Mouse (Mus musculus) skeletal muscle tissue, adult 2 months (tissue): ENCODE measurements at regions not wholly inside any gene's neighbourhood (a gene's known extent, or its start where the extent isn't known, plus 50 kb on each side); places are given as distances from the start of the nearest gene placed in this dataset.
"Not testable (repeated sequence)": the region's sequence is repeated elsewhere in the genome, so short reads cannot be mapped to it uniquely, and the experiment has no call there.

Source experiments
- DNase-seq: peaks from one replicate; pipeline ENCODE4 v3.0.0-alpha.2; 2012; ENCODE audit warnings: low read depth, low spot score

DNA sequence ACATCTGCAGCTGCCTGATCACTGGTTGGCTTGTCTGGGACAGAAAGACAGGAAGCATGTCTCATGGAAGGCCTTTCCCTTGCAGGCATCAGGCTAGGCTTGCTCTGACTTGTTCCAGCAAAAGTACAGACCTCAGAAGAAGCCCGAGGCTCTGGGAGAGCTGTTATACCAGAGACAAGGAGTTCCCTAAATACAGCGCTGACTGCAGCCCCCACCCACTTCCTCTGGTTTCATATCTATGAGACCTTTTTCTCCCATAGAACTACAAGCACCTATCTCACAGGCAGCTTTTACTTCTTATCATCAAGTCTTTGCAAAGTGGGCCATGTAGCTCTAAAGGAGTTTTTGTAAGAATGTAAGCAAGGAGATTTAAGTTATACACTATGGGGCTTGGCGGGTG, 312.2 kb upstream of the Vmn1r3 start:
- not testable (repeated sequence) for DNase-seq

DNA sequence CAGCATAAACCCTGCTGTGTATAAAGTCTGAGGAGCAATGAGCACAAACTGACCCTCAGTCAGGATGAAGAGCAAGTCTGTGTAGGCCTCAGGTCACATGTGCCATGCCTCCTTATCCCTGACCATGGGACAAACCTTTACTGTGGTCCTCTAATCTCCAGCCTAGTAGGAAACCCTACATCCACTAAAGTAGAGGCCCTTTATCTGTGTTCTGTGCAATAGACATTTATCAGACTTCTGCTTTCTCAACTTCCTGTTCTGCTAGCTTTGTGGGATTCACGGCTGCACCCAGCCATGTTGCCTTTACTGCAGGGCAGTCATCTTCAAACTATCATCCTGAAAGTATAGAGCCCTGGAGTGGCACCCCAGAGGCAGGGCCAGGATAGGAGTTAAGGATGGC, 310.8 kb upstream of the Vmn1r3 start:
- not testable (repeated sequence) for DNase-seq

DNA sequence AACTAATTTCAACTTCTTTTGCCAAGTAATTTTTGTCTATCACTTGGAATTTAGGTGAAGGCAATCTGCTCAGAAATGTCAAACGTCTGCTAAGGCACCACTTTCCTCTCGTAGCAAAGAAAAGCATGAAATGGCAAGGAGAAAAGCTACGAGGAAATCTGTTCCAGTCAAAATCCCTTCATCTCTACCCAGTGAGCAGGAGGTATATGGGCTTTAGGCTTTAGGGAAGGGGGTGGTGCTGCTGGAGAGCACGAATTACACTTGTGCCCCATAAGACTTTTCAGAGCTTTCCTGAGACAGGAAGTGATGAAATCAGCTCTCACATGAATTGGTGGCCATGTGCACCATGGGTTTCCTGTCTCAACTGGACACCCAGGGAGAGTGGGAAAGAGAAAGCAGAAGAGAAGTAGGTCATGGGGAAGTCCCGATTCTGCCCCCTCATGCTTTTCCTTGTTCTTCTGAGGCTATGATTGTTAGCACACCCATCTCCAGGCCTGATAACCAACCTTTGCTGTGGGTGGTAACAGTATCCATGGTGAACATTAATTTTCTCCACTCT, 309.0 kb upstream of the Vmn1r3 start:
- DNase-seq, result not testable (repeated sequence)

GRCm38 (mm10) chr4:3490901-3491300, 305.7 kb upstream of the Vmn1r3 start:
- not testable (repeated sequence) for DNase-seq

- DNase-seq, result no peak
Observed at GRCm38 (mm10) chr4:3482092-3482491, 296.9 kb upstream of the Vmn1r3 start.

- no peak for DNase-seq
Observed at GRCm38 (mm10) chr4:3456773-3457172, 271.6 kb upstream of the Vmn1r3 start.

DNA sequence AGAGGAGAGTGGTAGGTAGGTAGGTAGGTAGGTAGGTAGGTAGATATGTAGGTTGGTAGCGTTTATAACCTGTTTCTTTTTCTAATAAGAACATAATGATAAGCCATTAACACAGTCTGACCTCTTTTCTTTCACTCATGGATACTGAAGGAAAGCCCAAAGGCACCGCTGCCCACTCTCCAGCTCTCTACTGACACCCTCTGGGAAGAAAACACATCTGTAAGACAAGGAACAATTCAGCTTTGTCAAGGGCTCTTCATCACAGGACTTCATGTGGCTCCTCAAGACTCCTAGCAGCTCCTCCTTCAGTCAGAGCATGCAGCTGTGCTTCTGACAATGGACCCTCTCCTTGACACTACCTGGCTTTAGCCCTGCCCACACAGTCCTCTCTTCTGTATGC, 252.2 kb upstream of the Vmn1r3 start:
- not testable (repeated sequence) for DNase-seq

DNA sequence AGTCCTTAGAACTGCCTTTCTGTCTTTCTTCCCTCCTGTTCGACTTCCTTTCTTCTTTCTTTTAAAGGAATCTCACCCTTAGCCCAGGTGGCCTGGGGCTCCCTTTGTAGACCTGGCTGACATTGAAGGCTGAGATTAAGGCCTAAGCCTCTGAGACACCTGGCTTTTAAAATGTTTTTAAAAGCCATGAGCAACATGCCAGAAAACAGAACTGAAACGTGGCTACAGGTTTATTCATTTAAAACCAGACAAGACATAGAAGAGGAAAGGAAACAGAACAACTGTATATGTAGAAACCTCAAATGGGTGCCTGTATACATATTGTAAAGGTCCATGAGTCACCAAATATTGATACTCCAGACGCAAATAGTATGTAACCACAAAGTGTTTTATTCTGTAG, 242.8 kb upstream of the Vmn1r3 start:
- DNase-seq, result no peak

DNA sequence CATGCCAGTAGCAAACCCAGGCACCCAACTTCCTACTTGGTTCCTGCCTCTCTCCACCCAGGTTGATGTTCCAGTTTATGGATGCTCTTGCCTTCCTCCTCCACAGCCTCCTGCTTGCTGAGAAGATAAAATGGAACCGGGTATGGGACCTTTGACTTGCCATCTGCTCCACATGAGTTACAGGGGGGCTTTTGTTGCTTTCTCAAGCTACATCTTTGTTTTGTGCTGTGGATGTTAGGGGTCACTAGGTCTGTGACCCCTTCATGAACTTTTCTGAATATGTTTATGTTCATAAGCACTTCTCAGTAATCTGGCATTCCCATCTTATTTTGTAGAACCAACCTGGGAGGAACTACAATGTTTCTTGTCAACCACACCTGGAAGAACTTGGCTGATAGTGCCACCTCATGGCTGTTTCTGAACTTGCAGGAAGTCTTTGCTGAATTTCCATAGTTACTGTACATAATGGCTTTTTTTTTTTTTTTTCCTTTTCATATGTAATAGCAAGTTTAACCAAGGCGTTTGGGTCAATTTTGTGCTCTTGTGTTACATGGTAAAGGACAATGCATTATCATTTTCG, 234.9 kb upstream of the Vmn1r3 start:
- peak; percentile 1 for DNase-seq

- DNase-seq, result no peak
Observed at GRCm38 (mm10) chr4:3416670-3417069, 231.5 kb upstream of the Vmn1r3 start.

- not testable (repeated sequence) for DNase-seq
Observed at GRCm38 (mm10) chr4:3414442-3415022, 229.4 kb upstream of the Vmn1r3 start.

GRCm38 (mm10) chr4:3413493-3414441, 228.6 kb upstream of the Vmn1r3 start:
- no peak for DNase-seq

DNA sequence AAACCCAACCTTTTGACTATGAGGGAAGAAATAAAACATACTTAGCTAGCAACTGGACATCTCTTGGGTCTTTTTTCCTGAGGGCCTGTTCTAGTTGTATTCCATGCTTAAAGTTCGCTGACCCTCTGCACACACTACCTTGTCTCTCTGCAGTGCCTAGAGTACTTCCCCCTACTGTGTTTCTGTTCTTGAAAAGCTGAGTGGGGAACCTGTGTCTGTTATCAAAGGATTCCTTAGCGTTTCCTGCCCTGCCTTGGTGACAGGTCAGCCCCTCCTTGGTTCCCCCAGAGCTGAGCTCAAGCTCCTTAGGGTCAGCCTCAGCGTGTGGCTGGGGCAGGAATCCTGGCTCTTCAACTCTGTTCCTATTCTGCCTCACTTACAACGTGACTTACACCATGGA, 227.2 kb upstream of the Vmn1r3 start:
- DNase-seq, result not testable (repeated sequence)

DNA sequence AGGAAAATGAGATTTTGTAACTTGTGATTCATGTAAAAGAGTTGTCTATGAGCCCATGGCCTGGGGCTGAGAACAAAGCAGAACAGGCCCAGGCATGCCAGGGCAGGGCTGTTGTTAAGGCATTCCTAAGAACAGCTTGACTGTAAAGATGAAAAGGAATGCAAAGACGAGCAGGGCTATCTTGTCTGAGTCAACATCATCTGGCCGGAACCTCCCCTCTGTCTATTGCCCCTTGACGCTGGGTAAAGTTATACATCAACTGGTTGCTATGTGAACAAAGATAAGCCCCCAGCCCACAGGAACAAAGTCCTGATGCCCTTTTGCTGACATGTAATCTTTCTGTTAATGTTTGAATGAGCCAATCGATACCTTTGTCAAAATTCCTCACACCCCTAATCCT, 217.7 kb upstream of the Vmn1r3 start:
- not testable (repeated sequence) for DNase-seq

DNA sequence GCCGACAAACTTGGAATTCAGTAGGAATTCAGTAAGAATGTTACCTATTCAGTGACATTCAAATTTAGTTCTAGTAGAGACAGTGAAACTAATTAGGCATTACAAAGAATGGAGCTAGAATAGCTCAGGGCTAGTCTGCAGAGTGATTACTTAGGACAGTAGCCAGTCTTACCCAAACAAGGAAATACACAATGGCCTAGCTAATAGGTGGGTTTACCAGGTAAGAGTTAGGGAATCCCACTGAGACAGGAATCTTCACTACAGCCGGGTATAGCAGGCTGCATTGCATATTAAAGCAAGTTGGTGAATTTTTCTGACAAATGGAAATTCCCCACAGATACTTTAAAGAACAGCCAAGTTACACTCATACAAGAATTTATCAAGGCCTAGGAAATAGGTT, 216.6 kb upstream of the Vmn1r3 start:
- not testable (repeated sequence) for DNase-seq

DNA sequence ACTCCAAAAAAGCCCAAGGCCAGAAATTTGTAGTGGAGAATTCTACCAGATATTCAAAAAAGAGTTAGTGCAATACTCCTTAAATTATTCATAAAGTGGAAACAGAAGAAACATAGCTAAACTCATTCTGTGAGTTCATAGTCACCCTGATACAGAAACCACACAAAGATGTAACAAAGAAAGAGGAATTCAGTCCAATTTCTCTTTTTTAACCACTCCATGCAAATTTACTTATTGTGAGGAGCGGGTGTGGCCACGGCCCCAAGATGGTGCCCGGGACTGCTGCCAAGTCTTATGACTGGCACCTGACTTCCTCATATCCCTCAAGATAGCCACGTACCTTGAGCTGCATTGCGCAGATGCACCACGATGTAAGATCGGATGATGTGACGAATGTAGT, 206.4 kb upstream of the Vmn1r3 start:
- DNase-seq, result not testable (repeated sequence)

DNA sequence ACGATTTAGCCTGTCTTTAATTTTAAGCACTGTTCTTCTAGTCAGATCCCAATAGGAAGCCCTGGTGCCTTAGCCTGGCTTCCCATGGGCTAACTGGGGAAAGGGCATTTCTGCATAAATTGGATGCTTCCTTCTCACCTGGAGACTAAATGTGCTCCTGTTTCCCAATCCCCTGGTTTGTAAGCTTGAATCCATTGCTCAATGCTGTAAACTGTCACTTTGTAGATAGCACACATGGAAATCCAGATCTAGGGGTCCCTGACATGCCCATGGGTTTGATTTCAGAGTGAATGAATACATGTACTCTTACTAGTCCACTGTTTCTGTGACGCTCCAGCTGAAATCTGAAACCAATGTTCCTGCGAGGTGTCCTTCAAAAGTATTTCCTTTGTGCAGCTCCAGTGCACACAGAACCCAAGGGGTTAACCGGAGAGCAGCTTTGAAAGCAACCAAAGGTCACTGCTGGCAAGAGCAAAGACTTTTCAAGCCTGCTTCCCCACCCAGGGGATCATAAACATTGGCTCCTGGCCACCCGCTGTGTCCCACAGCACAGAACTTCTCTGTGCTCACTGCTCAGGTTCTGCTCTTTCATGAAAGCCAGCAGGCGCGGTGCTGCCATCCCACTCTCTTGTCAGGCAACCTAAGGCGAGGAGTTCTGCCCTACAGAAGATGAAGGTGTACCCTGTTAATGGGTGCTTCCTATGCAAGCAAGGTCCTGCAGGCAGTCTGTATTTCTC, 188.0 kb upstream of the Vmn1r3 start:
- not testable (repeated sequence) for DNase-seq

- DNase-seq, result not testable (repeated sequence)
Observed at GRCm38 (mm10) chr4:3368021-3368420, 182.9 kb upstream of the Vmn1r3 start.

DNA sequence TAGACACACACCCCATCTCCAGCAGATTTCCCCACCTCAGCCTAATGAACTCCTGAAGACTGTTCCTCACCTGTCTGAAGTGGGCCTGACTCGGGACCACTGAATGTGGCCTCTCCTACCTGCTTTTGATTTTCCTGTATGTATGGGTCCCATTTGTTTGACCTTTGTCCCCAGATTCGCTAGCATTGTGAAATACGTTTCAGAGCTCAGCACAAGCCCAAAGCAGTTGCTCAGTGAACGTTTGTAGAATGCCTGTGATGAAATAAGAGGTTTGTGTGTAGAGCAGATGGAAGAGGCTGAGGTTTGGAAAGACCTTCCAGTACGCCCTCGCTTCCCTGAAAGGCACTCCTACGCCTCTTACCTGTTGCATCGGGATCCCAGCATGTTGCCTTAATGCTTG, 158.3 kb upstream of the Vmn1r3 start:
- DNase-seq, result not testable (repeated sequence)

DNA sequence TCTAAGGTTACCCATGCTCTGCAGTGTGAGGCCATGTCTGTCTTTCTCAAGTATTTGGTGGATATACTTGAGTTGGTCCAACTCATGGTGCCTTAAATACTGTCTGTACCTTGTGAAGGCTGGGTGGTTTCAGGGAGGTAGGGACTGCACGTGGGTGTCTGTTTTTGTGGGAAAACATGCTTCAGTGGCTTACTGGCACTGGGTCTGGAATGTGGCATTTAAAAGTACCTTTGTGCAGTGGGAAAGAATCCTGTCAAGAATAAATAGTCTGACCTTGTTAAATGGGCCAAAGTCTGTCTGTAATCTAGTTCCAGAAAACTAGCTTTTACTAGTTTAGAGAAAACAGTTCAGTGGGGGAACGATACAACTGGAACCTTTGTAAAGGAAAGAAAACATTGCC, 157.5 kb upstream of the Vmn1r3 start:
- DNase-seq, result not testable (repeated sequence)

DNA sequence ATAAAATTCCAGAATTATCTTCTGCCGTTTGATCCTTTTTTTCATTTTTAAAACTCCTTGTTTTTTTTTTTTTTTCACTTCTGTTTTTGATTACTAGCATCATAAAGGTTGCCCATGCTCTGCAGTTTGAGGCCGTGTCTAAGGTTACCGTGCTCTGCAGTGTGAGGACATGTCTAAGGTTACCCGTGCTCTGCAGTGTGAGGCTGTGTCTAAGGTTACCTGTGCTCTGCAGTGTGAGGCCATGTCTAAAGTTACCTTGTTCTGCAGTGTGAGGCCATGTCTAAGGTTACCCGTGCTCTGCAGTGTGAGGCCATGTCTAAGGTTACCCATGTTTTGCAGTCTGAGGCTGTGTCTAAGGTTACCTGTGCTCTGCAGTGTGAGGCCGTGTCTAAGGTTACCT, 157.0 kb upstream of the Vmn1r3 start:
- not testable (repeated sequence) for DNase-seq
